Mouse (Mus musculus): ENCODE data around the gene Spsb4. TPM values are rescaled to one million over a fixed set of nuclear protein-coding genes. Genes with fewer than 3 reads are reported as not detected.

Spsb4 gene
- polyA plus RNA-seq, 1 experiment from 2014 or later, result 26.6 TPM

- DNase-seq (ENCODE audit: low spot score) (no peak), ATAC-seq (ENCODE audit: low FRiP score) (0 out of 2 replicates have a peak, but pooled peaks have one; percentile 54)
- Histone ChIP-seq H3K4me2 (replicated peaks) (no peak overlapping the region), H3K9ac (no peak overlapping the region), H3K27me3 (ENCODE audit: control insufficient read depth, insufficient read depth, low read length) (no peaks in the 10 kb centered on the region), H3K36me3 (replicated peaks; ENCODE audit: control insufficient read depth, insufficient read depth) (no peaks in the 10 kb centered on the region), H3K4me1 (replicated peaks; ENCODE audit: control insufficient read depth, insufficient read depth, low read length) (peaks cover 50% of the 10 kb centered on the region), H3K27ac (no peak overlapping the region), H3K4me3 (replicated peaks; ENCODE audit: low read length) (no peak overlapping the region), H3K9me3 (ENCODE audit: control insufficient read depth, low read length) (no peaks in the 10 kb centered on the region)
- WGBS, result 30% methylated on average over 10 of the region's 10 CpGs
Measured at GRCm38 (mm10) chr9:96978147-96978782, 40.4 kb downstream of the Spsb4 start.

GRCm38 (mm10) chr9:96977287-96978145, 41.1 kb downstream of the Spsb4 start:
- ATAC-seq (ENCODE audit: low FRiP score) (0 out of 2 replicates have a peak, but pooled peaks have one; percentile 2), DNase-seq (ENCODE audit: low spot score) (no peak)
- Histone ChIP-seq H3K36me3 (replicated peaks; ENCODE audit: control insufficient read depth, insufficient read depth) (no peaks in the 10 kb centered on the region), H3K4me1 (replicated peaks; ENCODE audit: control insufficient read depth, insufficient read depth, low read length) (peaks cover 56% of the 10 kb centered on the region), H3K27ac (no peak overlapping the region), H3K27me3 (ENCODE audit: control insufficient read depth, insufficient read depth, low read length) (no peaks in the 10 kb centered on the region), H3K9me3 (ENCODE audit: control insufficient read depth, low read length) (no peaks in the 10 kb centered on the region), H3K4me3 (replicated peaks; ENCODE audit: low read length) (no peak overlapping the region), H3K4me2 (replicated peaks) (no peak overlapping the region), H3K9ac (no peak overlapping the region)
- WGBS, result 39% methylated on average over 13 of the region's 13 CpGs

- Histone ChIP-seq H3K4me1 (replicated peaks; ENCODE audit: control insufficient read depth, insufficient read depth, low read length) (peaks cover 29% of the 10 kb centered on the region), H3K4me3 (replicated peaks; ENCODE audit: low read length) (no peak overlapping the region), H3K27me3 (ENCODE audit: control insufficient read depth, insufficient read depth, low read length) (no peaks in the 10 kb centered on the region), H3K9me3 (ENCODE audit: control insufficient read depth, low read length) (no peaks in the 10 kb centered on the region), H3K9ac (no peak overlapping the region), H3K4me2 (replicated peaks) (no peak overlapping the region), H3K36me3 (replicated peaks; ENCODE audit: control insufficient read depth, insufficient read depth) (no peaks in the 10 kb centered on the region), H3K27ac (peak overlapping the region; percentile 61)
- DNase-seq (ENCODE audit: low spot score) (no peak), ATAC-seq (ENCODE audit: low FRiP score) (no peak)
- WGBS, result 49% methylated on average over 9 of the region's 9 CpGs
Measured at GRCm38 (mm10) chr9:96973091-96973490, 45.6 kb downstream of the Spsb4 start.

DNA sequence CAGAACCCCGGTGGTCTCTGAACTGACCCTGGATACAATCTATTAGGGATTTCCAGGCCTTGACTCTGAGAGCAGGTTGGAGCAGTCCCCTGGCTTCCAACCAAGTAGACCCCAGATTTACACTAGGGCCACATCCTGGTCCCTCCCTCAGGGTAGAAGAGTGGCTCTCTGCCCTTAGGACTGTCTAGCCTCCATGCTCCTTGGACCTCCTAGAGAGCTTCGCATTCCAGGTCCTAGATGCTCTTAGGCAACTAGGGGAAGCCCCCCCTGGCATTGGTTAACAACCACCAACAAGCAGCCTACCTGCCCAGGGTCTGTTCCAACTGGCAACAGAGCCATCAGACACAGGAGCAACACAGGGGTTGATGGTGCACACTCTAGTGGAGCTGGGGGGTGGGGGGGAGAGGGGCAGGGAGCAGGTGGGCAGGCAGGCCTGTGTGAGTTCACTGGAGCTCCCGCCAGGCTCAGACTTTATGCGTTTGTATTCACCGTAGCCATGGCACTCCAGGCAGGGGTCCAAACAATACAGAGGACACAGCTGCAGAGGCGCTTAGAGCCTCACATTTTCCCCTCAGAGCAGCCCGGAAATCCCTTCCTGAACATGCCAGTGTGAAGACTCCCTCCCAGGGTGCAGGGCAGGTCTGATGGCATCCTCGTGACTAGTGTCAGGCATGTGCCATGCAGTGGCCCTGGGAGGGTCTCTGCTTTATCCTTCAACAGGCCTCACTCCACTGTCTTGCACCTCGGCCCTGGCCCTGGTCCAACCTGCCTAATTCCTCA, 46.8 kb downstream of the Spsb4 start:
- H3K9ac ChIP-seq, result no peak overlapping the region
- H3K4me1 ChIP-seq (replicated peaks; ENCODE audit: control insufficient read depth, insufficient read depth, low read length), result peaks cover 20% of the 10 kb centered on the region
- H3K36me3 ChIP-seq (replicated peaks; ENCODE audit: control insufficient read depth, insufficient read depth), result no peaks in the 10 kb centered on the region
- no peak overlapping the region for H3K4me2 ChIP-seq (replicated peaks)
- H3K9me3 ChIP-seq (ENCODE audit: control insufficient read depth, low read length), result no peaks in the 10 kb centered on the region
- WGBS, result 30% methylated on average over 9 of the region's 9 CpGs
- peak overlapping the region; percentile 61 for H3K27ac ChIP-seq
- DNase-seq (ENCODE audit: low spot score) (peak; percentile 72), ATAC-seq (ENCODE audit: low FRiP score) (peak; percentile 77)
- H3K27me3 ChIP-seq (ENCODE audit: control insufficient read depth, insufficient read depth, low read length), result no peaks in the 10 kb centered on the region
- H3K4me3 ChIP-seq (replicated peaks; ENCODE audit: low read length), result no peak overlapping the region

- H3K4me3 ChIP-seq (replicated peaks; ENCODE audit: low read length), result no peak overlapping the region
- ATAC-seq (ENCODE audit: low FRiP score) (no peak), DNase-seq (ENCODE audit: low spot score) (no peak)
- no peak overlapping the region for H3K4me2 ChIP-seq (replicated peaks)
- no peaks in the 10 kb centered on the region for H3K27me3 ChIP-seq (ENCODE audit: control insufficient read depth, insufficient read depth, low read length)
- 89% methylated on average over 1 of the region's 1 CpGs for WGBS
- no peak overlapping the region for H3K9ac ChIP-seq
- H3K27ac ChIP-seq, result no peak overlapping the region
- H3K9me3 ChIP-seq (ENCODE audit: control insufficient read depth, low read length), result no peaks in the 10 kb centered on the region
- no peaks in the 10 kb centered on the region for H3K36me3 ChIP-seq (replicated peaks; ENCODE audit: control insufficient read depth, insufficient read depth)
- peaks cover 11% of the 10 kb centered on the region for H3K4me1 ChIP-seq (replicated peaks; ENCODE audit: control insufficient read depth, insufficient read depth, low read length)
Measured at GRCm38 (mm10) chr9:96967516-96967915, 51.1 kb downstream of the Spsb4 start.

GRCm38 (mm10) chr9:96966465-96966864, 52.2 kb downstream of the Spsb4 start:
- DNase-seq (ENCODE audit: low spot score) (no peak), ATAC-seq (ENCODE audit: low FRiP score) (no peak)
- Histone ChIP-seq H3K4me1 (replicated peaks; ENCODE audit: control insufficient read depth, insufficient read depth, low read length) (peaks cover under 1% of the 10 kb centered on the region; the same call in 1 of the 2 replicates), H3K36me3 (replicated peaks; ENCODE audit: control insufficient read depth, insufficient read depth) (no peaks in the 10 kb centered on the region), H3K27me3 (ENCODE audit: control insufficient read depth, insufficient read depth, low read length) (no peaks in the 10 kb centered on the region), H3K4me2 (replicated peaks) (no peak overlapping the region), H3K4me3 (replicated peaks; ENCODE audit: low read length) (no peak overlapping the region), H3K9ac (no peak overlapping the region), H3K9me3 (ENCODE audit: control insufficient read depth, low read length) (no peaks in the 10 kb centered on the region), H3K27ac (no peak overlapping the region)
- WGBS, result 92% methylated on average over 7 of the region's 7 CpGs

DNA sequence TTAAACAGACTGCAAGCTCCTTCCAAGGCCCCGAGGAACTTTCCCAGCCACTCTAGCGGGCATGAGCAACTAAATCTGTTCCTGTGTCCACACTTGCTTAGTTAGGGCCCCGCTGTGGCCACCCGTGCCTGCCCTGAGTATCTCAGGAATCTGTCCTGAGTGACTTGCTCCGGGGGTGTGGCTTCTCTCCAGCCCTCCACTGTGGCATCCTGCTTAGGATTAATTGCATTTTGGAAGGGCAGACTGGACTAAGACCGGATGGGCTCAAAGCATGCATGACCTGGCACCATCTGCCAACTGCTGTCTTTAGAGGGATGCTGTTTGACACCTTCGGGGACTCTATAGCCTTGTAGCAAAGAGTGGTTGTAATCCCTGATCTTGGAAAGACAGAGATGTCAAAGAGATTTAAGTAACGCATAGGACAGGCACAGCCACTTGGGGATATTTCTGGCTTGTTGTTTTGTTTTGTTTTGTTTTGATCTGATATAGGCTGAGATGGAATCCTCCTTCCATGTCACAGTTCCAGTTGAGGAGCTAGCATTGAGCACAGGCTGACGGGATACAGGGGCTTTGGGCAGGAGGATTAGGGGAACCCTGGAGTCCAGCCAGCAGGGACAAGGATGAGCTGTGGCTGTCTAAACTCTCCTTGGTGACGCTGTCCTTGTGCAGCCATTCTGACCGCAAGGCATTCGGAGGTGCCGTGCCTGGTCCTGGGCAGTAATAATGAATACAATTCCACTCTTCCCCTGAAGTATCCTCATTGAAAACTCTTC, 55.0 kb downstream of the Spsb4 start:
- no peaks in the 10 kb centered on the region for H3K27me3 ChIP-seq (ENCODE audit: control insufficient read depth, insufficient read depth, low read length)
- ATAC-seq (ENCODE audit: low FRiP score) (no peak), DNase-seq (ENCODE audit: low spot score) (no peak)
- H3K27ac ChIP-seq, result no peak overlapping the region
- no peaks in the 10 kb centered on the region for H3K9me3 ChIP-seq (ENCODE audit: control insufficient read depth, low read length)
- H3K4me2 ChIP-seq (replicated peaks), result no peak overlapping the region
- no peak overlapping the region for H3K9ac ChIP-seq
- H3K4me3 ChIP-seq (replicated peaks; ENCODE audit: low read length), result no peak overlapping the region
- no peaks in the 10 kb centered on the region for H3K4me1 ChIP-seq (replicated peaks; ENCODE audit: control insufficient read depth, insufficient read depth, low read length)
- H3K36me3 ChIP-seq (replicated peaks; ENCODE audit: control insufficient read depth, insufficient read depth), result no peaks in the 10 kb centered on the region
- 57% methylated on average over 13 of the region's 13 CpGs for WGBS

DNA sequence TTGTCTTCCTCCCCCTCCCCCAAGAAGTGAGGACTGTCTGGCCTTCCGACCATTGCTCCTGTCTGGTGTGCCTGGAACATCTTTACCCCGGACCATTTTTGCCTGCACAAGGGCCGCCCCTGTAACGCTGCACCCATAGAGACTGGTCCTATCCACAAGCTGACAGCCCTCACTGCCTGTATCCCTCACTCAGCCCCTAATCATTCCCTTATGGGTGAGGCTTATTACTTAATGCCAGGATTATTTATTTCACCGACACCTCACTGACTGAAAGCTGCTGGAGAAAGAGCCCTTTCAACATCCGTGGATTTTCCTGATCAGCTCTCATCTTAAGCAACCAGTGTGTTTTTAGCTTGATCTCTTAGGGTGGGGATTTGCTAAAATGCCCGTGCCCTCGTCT, 55.9 kb downstream of the Spsb4 start:
- WGBS, result 59% methylated on average over 8 of the region's 8 CpGs

More for the DNA sequence above, 55.9 kb downstream of the Spsb4 start:
- no peaks in the 10 kb centered on the region for H3K27me3 ChIP-seq (ENCODE audit: control insufficient read depth, insufficient read depth, low read length)
- H3K9me3 ChIP-seq (ENCODE audit: control insufficient read depth, low read length), result no peaks in the 10 kb centered on the region
- H3K4me1 ChIP-seq (replicated peaks; ENCODE audit: control insufficient read depth, insufficient read depth, low read length), result peaks cover 6% of the 10 kb centered on the region
- H3K36me3 ChIP-seq (replicated peaks; ENCODE audit: control insufficient read depth, insufficient read depth), result no peaks in the 10 kb centered on the region
- no peak overlapping the region for H3K27ac ChIP-seq
- no peak overlapping the region for H3K4me2 ChIP-seq (replicated peaks)
- no peak for ATAC-seq (ENCODE audit: low FRiP score)
- no peak overlapping the region for H3K4me3 ChIP-seq (replicated peaks; ENCODE audit: low read length)
- H3K9ac ChIP-seq, result no peak overlapping the region
- DNase-seq (ENCODE audit: low spot score), result no peak
